Mouse (Mus musculus) embryonic facial prominence, embryonic 12.5 days (tissue): ENCODE data around the gene Ube2s. TPM values are rescaled to one million over a fixed set of nuclear protein-coding genes. Genes with fewer than 3 reads are reported as not detected.

Source experiments
- ATAC-seq: fragments of 200-750 bp; cut with Nextera tagmentation; 2 replicates; pipeline ENCODE4 v1.8.0; 2017; ENCODE audit not compliant: insufficient number of reproducible peaks, insufficient read depth, low FRiP score, low TSS enrichment
- H3K27ac ChIP-seq: fragments of 300-500 bp; sonication (generic); 2 replicates; pipeline ENCODE4 v1.5.1; 2016; ENCODE audit warnings: mild to moderate bottlenecking
- H3K27me3 ChIP-seq: fragments of 300-500 bp; sonication (generic); 2 replicates; pipeline ENCODE4 v1.6.1; 2016; ENCODE audit warnings: mild to moderate bottlenecking, moderate library complexity
- H3K36me3 ChIP-seq: fragments of 300-500 bp; sonication (generic); 2 replicates; pipeline ENCODE4 v1.6.1; 2016; ENCODE audit warnings: mild to moderate bottlenecking
- H3K4me1 ChIP-seq: fragments of 300-500 bp; sonication (generic); 2 replicates; pipeline ENCODE4 v1.6.1; 2016
- H3K4me2 ChIP-seq: fragments of 300-500 bp; sonication (generic); replicated peaks from 2 replicates; pipeline ENCODE4 v1.6.1; 2016; ENCODE audit warnings: mild to moderate bottlenecking, moderate library complexity
- H3K4me3 ChIP-seq: fragments of 300-500 bp; sonication (generic); 2 replicates; pipeline ENCODE4 v1.5.1; 2016; ENCODE audit warnings: mild to moderate bottlenecking
- H3K9ac ChIP-seq: fragments of 300-500 bp; sonication (generic); 2 replicates; pipeline ENCODE4 v1.6.1; 2016; ENCODE audit warnings: mild to moderate bottlenecking, moderate library complexity
- H3K9me3 ChIP-seq: fragments of 300-500 bp; sonication (generic); 2 replicates; pipeline ENCODE4 v1.6.1; 2016; ENCODE audit warnings: mild to moderate bottlenecking, moderate library complexity
- WGBS: fragments of 180-500 bp; shearing (Covaris S2); methylation state at CpG from one replicate; pipeline ENCODE4 v1.1.7; 2016; 5-methylcytosine and 5-hydroxymethylcytosine counted together
- polyA plus RNA-seq: library from polyadenylated mRNA; unstranded; fragments of >200 nt; fragmentation: Nextera tagmentation; extraction: Ambion mirVana; gene quantifications from 2 replicates; pipeline ENCODE4 v1.2.1, GENCODE M21; 2016

Ube2s gene
- polyA plus RNA-seq, 1 experiment from 2014 or later, result 422 TPM

DNA sequence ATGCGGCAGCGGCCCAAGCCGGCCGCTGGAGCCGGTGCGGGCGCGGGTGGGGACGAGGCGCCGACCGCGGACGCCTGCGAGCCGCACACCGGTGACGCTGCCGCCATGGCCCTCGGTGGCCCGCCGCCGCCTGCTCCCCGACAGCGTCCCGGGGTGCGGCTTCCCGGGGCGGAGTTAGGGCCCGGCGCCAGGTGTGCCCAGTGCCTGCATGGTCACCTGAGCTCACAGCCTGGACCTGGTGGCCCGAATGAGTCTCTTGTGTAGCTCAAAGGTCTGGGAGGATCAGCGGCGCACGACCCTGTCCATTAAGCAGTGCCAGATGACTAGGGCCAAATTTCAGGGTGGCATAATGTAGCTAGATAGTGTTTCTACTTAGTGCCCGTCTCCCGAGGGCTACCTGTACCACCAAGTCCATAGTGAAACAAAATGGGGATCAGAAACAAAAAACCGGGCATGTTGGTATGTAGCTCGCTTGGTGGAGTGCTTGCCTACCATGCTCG, 22.9 kb downstream of the Ube2s start, which contains the start of gene Tmem238:
Gene Tmem238, minus strand, starts transcription at position 221 of the 500 bp plus-strand sequence.
- Histone ChIP-seq H3K27ac (0 out of 2 replicates have a peak within 1 kb of the TSS, but pooled peaks have one; percentile 57), H3K36me3 (peaks cover 9% of the 10 kb centered on the region), H3K9ac (peak within 1 kb of the TSS; percentile 74), H3K4me1 (peaks cover 13% of the 10 kb centered on the region), H3K4me3 (peak within 1 kb of the TSS; percentile 52), H3K27me3 (peaks cover 4% of the 10 kb centered on the region; the same call in 1 of the 2 replicates), H3K9me3 (no peaks in the 10 kb centered on the region), H3K4me2 (peak within 1 kb of the TSS; percentile 92)
- ATAC-seq, result 0 out of 2 replicates have a peak, but pooled peaks have one; percentile 3
- 8% methylated on average over 40 of the region's 40 CpGs for WGBS

DNA sequence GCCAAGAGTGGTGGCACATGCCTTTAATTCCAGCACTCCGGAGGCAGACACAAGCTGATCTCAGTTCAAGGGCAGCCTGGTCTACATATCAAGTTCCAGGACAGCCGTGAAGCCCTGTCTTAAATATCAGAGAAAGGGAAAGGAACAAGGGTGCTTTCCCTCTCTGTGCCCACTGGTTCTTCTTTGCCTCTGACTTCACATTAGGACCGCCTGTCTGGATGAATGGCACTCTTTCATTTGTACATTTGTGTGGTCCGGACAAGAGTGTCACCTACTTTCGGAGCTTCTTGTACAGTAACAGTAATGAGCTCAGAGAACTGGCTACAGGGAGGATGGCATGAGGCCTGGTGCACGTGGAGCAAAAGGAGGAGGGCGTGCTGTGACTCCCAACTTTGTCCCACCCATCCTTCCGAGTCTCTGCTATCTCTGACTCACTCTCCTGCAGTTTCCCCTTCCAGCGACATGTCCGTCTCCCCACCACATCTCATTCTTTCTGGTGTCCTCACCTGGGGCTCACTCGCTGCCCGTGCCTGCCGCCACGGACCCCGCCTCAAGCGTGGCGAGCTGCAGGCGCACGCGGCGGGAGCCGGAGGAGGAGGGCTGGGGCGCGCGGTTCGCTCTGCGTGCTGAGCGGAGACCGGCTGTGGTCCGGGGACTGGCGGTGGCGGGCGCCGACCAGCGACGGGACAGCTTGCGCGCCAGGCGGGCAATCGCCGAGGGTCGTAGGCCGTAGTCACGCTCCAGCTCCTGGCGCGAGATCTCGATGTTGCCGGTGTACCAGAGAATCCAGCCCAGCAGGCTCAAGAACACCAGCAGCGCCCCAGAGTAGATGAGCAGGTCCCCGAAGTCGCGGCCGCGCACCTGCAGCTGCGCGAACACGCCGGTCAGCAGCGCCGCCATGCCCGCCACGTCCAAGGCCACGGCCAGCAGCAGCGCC, 23.6 kb downstream of the Ube2s start:
- Histone ChIP-seq H3K27me3 (peaks cover 4% of the 10 kb centered on the region; the same call in 1 of the 2 replicates), H3K27ac (0 out of 2 replicates have a peak overlapping the region, but pooled peaks have one; percentile 57), H3K9me3 (no peaks in the 10 kb centered on the region), H3K4me3 (peak overlapping the region; percentile 52), H3K36me3 (peaks cover 2% of the 10 kb centered on the region), H3K4me1 (peaks cover 6% of the 10 kb centered on the region), H3K9ac (peak overlapping the region; percentile 74), H3K4me2 (peak overlapping the region; percentile 92)
- 0 out of 2 replicates have a peak, but pooled peaks have one; percentile 48 for ATAC-seq
- 2% methylated on average over 62 of the region's 64 CpGs for WGBS

DNA sequence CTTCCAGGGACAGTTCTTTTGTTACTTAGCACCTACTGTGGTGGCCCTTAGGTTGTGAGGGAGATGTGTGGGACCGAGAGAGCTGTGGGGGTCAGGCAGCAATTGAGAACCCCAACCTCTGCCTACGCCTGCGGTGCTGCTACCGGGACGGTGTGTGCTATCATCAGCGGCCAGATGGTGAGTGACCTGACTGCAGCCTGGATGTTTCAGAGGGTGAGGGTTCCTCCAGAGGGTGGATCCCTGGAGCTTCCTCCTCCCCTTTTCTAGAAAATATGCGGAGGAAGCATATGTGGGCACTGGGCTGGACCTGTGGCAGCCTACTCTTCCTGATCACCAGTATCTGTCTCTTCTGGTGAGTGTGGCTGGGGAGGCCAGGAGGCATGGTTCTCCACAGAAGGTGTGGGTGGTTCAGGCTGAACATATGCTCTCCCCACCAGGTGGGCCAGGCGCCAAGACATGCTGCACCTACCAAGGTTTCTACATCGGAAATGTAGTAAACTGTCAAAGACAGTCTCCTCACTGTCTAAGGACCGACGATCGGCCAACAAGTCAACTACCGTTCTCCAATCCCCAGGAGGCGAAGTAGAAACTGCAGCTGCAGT, 28.6 kb downstream of the Ube2s start:
- H3K4me3 ChIP-seq, result no peak overlapping the region
- H3K4me1 ChIP-seq, result 0 out of 2 replicates have a peak, but pooled peaks cover 5% of the 10 kb centered on the region
- H3K9ac ChIP-seq, result no peak overlapping the region
- peaks cover 10% of the 10 kb centered on the region for H3K27me3 ChIP-seq
- H3K36me3 ChIP-seq, result no peaks in the 10 kb centered on the region
- 85% methylated on average over 14 of the region's 14 CpGs for WGBS
- no peak overlapping the region for H3K4me2 ChIP-seq
- ATAC-seq, result no peak
- no peaks in the 10 kb centered on the region for H3K9me3 ChIP-seq
- H3K27ac ChIP-seq, result no peak overlapping the region

DNA sequence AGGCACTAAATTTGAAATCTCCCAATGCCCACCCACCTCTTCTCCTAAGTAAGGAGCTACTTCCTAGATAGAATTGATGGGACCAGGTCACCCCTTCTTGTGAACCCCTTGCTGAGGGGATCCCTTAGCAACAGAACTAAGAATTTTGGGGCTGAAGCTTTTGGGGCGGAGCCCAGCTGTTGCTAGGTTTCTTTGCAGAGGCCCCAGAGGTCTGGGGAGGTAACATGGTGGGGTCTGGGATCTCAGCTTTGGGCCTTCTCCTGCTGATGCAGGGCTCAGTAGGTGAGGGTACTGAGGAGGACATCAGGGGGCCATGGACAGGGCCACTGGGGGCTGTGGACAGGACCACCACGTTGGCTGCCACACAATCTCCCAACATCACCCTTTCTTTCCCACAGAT, 29.6 kb downstream of the Ube2s start, which contains the start of the genes Il11 and Tmem190:
Gene Il11, minus strand, starts transcription at position 101 of the 400 bp plus-strand sequence.
Gene Tmem190, plus strand, starts transcription at position 179 of the 400 bp plus-strand sequence.
- Histone ChIP-seq H3K4me1 (0 out of 2 replicates have a peak, but pooled peaks cover 5% of the 10 kb centered on the region), H3K27me3 (peaks cover 20% of the 10 kb centered on the region), H3K4me2 (no peak within 1 kb of the TSS), H3K9ac (no peak within 1 kb of the TSS), H3K27ac (no peak within 1 kb of the TSS), H3K9me3 (no peaks in the 10 kb centered on the region), H3K36me3 (no peaks in the 10 kb centered on the region), H3K4me3 (no peak within 1 kb of the TSS)
- no peak for ATAC-seq
- 78% methylated on average over 2 of the region's 2 CpGs for WGBS

DNA sequence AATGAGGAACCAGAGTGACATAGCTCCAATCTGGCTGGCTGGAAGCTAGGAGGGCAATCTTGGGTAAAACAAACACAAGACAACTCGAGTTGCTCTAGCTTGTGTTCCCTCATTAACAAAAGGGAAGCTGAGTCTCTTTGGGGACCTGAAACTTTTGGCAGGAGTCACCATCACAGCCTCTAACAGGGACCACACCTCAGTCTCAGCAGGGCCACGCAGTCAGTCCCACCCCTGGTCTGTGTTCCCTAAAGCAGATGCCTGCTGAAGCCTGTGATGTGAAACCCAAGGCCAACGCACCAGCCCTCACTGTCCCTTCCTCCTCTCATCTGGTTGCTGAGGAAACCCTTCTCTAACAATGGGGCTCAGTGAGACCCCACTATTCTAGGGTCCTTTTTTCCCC, 30.3 kb downstream of the Ube2s start:
- Histone ChIP-seq H3K4me2 (no peak overlapping the region), H3K9ac (no peak overlapping the region), H3K27ac (no peak overlapping the region), H3K36me3 (no peaks in the 10 kb centered on the region), H3K27me3 (peaks cover 26% of the 10 kb centered on the region), H3K4me1 (peaks cover 11% of the 10 kb centered on the region; the same call in 1 of the 2 replicates), H3K9me3 (no peaks in the 10 kb centered on the region), H3K4me3 (no peak overlapping the region)
- ATAC-seq, result no peak
- WGBS, result 44% methylated on average over 3 of the region's 3 CpGs

DNA sequence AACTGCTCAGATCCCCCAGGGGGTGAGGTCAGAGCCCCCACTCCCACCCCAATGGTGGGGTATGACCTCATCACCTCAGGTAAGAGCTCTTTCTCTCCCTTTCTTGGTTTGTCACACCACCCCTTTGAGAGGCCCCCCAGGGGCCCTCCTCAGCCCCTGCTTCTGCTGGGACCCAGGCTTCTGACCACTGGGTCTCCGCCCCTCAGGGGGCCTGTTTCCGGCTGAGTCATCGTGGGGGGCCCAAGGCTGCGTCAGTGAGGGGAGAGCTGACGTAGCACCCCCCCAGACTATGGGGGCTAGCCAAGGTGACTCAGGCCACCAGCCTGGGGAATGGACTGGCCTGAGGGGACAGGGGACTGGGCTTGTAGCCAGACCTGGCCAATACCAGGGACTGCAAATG, 32.5 kb downstream of the Ube2s start:
- 22% methylated on average over 5 of the region's 5 CpGs for WGBS
- H3K27me3 ChIP-seq, result peaks cover 48% of the 10 kb centered on the region
- H3K27ac ChIP-seq, result no peak overlapping the region
- no peaks in the 10 kb centered on the region for H3K36me3 ChIP-seq
- no peak for ATAC-seq
- H3K4me3 ChIP-seq, result no peak overlapping the region
- no peak overlapping the region for H3K4me2 ChIP-seq
- no peaks in the 10 kb centered on the region for H3K9me3 ChIP-seq
- no peak overlapping the region for H3K9ac ChIP-seq
- peaks cover 14% of the 10 kb centered on the region; the same call in 1 of the 2 replicates for H3K4me1 ChIP-seq

DNA sequence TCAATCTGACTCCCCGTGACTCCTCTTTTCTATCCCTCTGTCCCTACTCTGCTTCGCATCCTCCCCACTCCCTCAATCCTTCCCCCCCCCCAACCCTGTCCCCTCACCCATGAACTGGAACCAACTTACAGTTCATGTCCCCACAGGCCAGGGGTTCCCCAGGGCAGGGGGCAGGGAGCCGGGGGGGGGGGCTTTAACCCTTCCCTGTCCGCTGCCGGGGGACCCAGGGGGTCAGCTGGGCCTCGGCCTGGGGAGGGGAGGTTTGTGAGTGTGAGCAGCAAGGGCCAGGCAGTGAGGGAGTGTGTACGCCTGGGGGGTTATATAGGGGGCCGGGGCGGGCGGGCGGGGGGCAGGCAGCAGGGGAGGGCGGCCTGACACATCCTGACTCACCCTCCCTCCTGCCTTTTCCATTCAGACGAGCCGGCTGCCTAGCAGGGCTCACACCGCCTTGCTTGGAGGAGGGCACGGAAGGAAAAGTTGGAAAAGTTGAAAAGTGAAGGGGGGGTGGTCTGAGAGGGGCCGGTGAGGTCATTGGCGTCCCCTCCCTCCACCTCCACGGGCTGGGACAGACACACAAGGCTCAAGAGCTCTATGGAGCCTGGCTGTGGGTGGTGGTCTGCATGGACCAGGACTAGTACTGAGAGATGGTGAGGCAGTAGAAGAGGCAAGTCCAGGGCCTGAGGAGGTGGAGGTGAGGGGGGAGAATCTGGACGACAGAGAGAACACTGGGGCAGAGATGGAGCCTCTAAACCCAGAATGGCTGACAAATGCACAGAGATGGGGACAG, 34.3 kb downstream of the Ube2s start:
- Histone ChIP-seq H3K4me3 (no peak overlapping the region), H3K4me1 (peaks cover 14% of the 10 kb centered on the region; the same call in 1 of the 2 replicates), H3K4me2 (peak overlapping the region; percentile 46; the same call in 1 of the 2 replicates), H3K27ac (no peak overlapping the region), H3K9ac (peak overlapping the region; percentile 7; the same call in 1 of the 2 replicates), H3K27me3 (peaks cover 49% of the 10 kb centered on the region), H3K36me3 (no peaks in the 10 kb centered on the region), H3K9me3 (no peaks in the 10 kb centered on the region)
- no peak for ATAC-seq
- WGBS, result 4% methylated on average over 18 of the region's 20 CpGs

DNA sequence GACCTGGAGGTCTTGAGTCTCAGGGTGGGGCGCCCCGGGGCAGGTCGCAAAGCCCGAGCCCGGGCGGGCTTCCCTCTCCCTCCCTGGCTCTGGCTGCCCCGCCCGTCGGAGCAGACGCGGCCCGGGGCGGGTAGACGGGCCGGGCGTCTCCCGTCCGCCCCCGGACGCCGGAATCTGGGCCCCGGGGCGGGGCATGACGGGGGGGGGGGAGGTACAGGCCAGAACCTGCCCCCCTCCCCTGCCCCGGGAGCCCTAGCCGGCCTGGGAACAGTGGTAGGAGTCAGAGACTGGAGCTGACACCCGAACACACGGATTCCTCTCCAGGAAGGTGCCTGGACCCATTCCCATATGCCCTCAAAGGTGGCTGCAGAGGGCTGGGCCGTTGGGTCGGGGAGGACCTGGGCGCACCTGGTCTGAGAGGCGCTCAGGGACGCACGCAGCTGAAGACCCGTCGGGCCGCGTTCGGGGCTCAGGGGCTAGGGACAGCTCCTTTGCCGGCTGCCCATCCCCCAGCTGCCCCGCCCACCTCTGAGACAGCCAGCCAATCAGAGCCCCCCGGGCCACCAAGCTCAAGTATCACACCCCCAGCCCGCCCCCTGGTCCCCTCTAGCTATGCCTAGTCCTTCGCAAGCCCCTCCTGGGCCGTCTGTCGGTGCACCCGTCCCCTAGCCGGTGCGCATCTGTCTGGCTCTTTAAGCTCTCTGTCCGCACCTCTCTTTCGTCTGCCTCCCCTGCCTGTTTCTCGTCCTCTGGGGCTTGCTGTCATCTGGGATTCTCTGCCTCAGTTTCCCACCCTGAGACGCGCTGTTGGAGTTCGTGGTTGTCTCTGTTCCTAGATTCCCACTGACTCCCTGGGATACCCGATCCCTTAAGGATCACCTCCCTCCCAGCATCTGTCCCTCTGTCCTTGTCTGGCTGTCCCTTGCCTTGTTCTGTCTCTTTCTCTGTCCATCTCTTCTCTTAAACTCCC, 35.2 kb downstream of the Ube2s start:
- 1% methylated on average over 38 of the region's 56 CpGs for WGBS
- H3K4me2 ChIP-seq, result peak overlapping the region; percentile 46
- peak overlapping the region; percentile 7; the same call in 1 of the 2 replicates for H3K9ac ChIP-seq
- peaks cover 14% of the 10 kb centered on the region; the same call in 1 of the 2 replicates for H3K4me1 ChIP-seq
- no peaks in the 10 kb centered on the region for H3K9me3 ChIP-seq
- peak; percentile 62; the same call in 1 of the 2 replicates for ATAC-seq
- H3K4me3 ChIP-seq, result peak overlapping the region; percentile 30
- H3K27ac ChIP-seq, result no peak overlapping the region; the same call in 1 of the 2 replicates
- peaks cover 49% of the 10 kb centered on the region for H3K27me3 ChIP-seq
- no peaks in the 10 kb centered on the region for H3K36me3 ChIP-seq

DNA sequence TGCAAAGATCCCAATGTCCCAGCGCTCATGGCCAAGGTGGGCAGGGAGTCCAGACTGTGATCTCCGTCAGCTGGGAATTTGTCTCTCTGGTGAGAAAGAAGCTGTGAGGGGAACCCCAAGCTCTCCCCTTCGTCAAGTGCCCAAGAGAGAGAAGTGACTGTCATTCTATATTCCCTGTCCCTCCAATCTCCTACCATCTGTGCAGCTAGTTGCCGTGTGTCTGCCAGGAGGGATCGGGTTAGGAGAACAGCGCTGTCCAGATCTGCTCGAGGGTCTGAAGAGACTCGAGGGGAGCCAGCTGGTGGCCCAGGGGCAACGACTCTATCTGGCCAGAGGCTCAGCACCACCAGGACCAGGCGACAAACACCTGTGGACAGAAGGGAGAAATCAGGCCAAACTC, 36.3 kb downstream of the Ube2s start:
- ATAC-seq, result no peak
- no peaks in the 10 kb centered on the region for H3K9me3 ChIP-seq
- no peak overlapping the region for H3K4me3 ChIP-seq
- H3K4me1 ChIP-seq, result peaks cover 14% of the 10 kb centered on the region; the same call in 1 of the 2 replicates
- no peak overlapping the region for H3K4me2 ChIP-seq
- no peak overlapping the region for H3K9ac ChIP-seq
- WGBS, result 46% methylated on average over 10 of the region's 10 CpGs
- H3K27me3 ChIP-seq, result peaks cover 49% of the 10 kb centered on the region
- H3K27ac ChIP-seq, result no peak overlapping the region
- H3K36me3 ChIP-seq, result no peaks in the 10 kb centered on the region

DNA sequence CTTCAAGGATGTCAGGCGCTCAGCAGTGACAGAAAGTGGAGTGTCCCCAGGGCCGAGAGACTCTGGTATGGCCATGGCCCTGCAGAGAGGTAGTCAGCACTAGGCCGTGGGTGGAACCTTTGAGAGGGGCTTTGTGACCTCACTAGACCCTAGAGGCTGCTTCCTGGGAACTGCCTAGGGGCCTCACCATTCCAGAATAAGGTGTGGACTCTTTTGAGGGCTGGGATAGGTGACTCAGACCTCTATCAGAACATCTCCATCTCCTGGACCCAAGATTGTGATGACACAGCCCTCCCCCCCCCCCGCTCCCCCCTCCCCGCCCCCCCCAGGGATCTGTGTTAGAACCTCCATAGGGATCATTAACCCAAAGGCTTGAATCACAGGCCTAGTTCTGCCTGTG, 41.2 kb downstream of the Ube2s start, which contains the start of gene Fam71e2:
Gene Fam71e2, minus strand, starts transcription at position 101 of the 400 bp plus-strand sequence.
- Histone ChIP-seq H3K27me3 (peaks cover 13% of the 10 kb centered on the region), H3K36me3 (no peaks in the 10 kb centered on the region), H3K27ac (no peak within 1 kb of the TSS), H3K4me2 (no peak within 1 kb of the TSS), H3K9me3 (no peaks in the 10 kb centered on the region), H3K4me1 (no peaks in the 10 kb centered on the region), H3K9ac (no peak within 1 kb of the TSS), H3K4me3 (no peak within 1 kb of the TSS)
- ATAC-seq, result no peak
- 61% methylated on average over 5 of the region's 5 CpGs for WGBS
